Comparison of ENCODE assay signal across 23 mouse cellular contexts in genomic region chr10:77963971-77964370, GRCm38 (mm10). TPM values are rescaled to one million over a fixed set of nuclear protein-coding genes. Genes with fewer than 3 reads are reported as not detected.
DNase-seq lines count a peak whose midpoint lies in the region; ATAC-seq and TF ChIP-seq lines count a peak whose summit lies in the region.
"Had no signal": no experiment of that assay in that cellular context is flagged by ENCODE, and none has a peak within 500 bp of the region (broad histone marks: within the 10 kb centered on the region; RNA-seq: fewer than 3 reads in every experiment).

No protein-coding gene starts in this region.

- no peaks in the 10 kb centered on the region for H3K4me1 ChIP-seq in liver, embryonic 16.5 days (ENCODE audit: control insufficient read depth, low read depth, low read length)
- no peaks in the 10 kb centered on the region for H3K4me1 ChIP-seq in liver, embryonic 12.5 days
- H3K4me1 ChIP-seq in hindbrain, embryonic 13.5 days (replicated peaks): peaks cover 3% of the 10 kb centered on the region; the same call in 1 of the 2 replicates
- 0 out of 2 replicates have a peak, but pooled peaks cover 1% of the 10 kb centered on the region for H3K4me1 ChIP-seq in hindbrain, postnatal 0 days (ENCODE audit: insufficient read depth, low read length)
- H3K4me1 ChIP-seq: heart, embryonic 15.5 days had no signal

- 25% methylated on average over 6 of the region's 6 CpGs for WGBS in liver, embryonic 16.5 days (ENCODE audit: insufficient replicate concordance)
- 29% methylated on average over 6 of the region's 6 CpGs for WGBS in liver, embryonic 12.5 days (ENCODE audit: insufficient replicate concordance)
- 78% methylated on average over 6 of the region's 6 CpGs for whole genome bisulfite sequencing in hindbrain, embryonic 13.5 days
- WGBS in hindbrain, postnatal 0 days: 64% methylated on average over 6 of the region's 6 CpGs

- no peak overlapping the region for H3K4me2 ChIP-seq in liver, embryonic 16.5 days (ENCODE audit: low read depth, low read length)
- no peak overlapping the region for H3K4me2 ChIP-seq in liver, embryonic 12.5 days
- no peak overlapping the region for H3K4me2 ChIP-seq in hindbrain, embryonic 13.5 days
- no peak overlapping the region for H3K4me2 ChIP-seq in hindbrain, postnatal 0 days (ENCODE audit: low read depth, low read length)
- H3K4me2 ChIP-seq: heart, embryonic 15.5 days had no signal

- H3K36me3 ChIP-seq in liver, embryonic 16.5 days (ENCODE audit: control insufficient read depth, insufficient read depth): no peaks in the 10 kb centered on the region
- no peaks in the 10 kb centered on the region for H3K36me3 ChIP-seq in liver, embryonic 12.5 days
- H3K36me3 ChIP-seq in hindbrain, embryonic 13.5 days: no peaks in the 10 kb centered on the region
- no peaks in the 10 kb centered on the region for H3K36me3 ChIP-seq in hindbrain, postnatal 0 days (ENCODE audit: insufficient read depth, low read length)
- H3K36me3 ChIP-seq: forebrain, embryonic 10.5 days; heart, embryonic 15.5 days had no signal

- H3K27ac ChIP-seq in liver, embryonic 16.5 days (ENCODE audit: low read length): no peak overlapping the region
- H3K27ac ChIP-seq in liver, embryonic 12.5 days: no peak overlapping the region
- H3K27ac ChIP-seq in hindbrain, embryonic 13.5 days: no peak overlapping the region
- no peak overlapping the region for H3K27ac ChIP-seq in hindbrain, postnatal 0 days
- H3K27ac ChIP-seq: forebrain, embryonic 10.5 days; heart, adult 2 months; heart, embryonic 15.5 days had no signal

- no peak for TF ChIP-seq CTCF in hindbrain, postnatal 0 days (IDR thresholded peaks at IDR 0.05; ENCODE audit: low read depth)

- DNase-seq in B cell, adult 2 months: peak; percentile 30 to 47
- no peak for DNase-seq in hindbrain, postnatal 0 days (ENCODE audit: low spot score)
- DNase-seq in thymus, postnatal 4 days: no peak
- DNase-seq: adrenal gland, postnatal 14 days; cerebellum, adult 11-12 months; cerebellum, postnatal 14 days; heart, adult 2 months; heart, postnatal 4 days; kidney, adult 9 months; kidney, postnatal 4 days; layer of hippocampus, adult 9-11 months; lung, adult 2 months; right cerebral cortex, postnatal 4 days; thymus, postnatal 25 days had no signal

- H3K27me3 ChIP-seq in liver, embryonic 16.5 days (ENCODE audit: control insufficient read depth, insufficient read depth, low read depth, low read length): peaks cover 3% of the 10 kb centered on the region
- H3K27me3 ChIP-seq in liver, embryonic 12.5 days (replicated peaks): peaks cover 22% of the 10 kb centered on the region
- peaks cover 20% of the 10 kb centered on the region for H3K27me3 ChIP-seq in hindbrain, embryonic 13.5 days
- 0 out of 2 replicates have a peak, but pooled peaks cover 3% of the 10 kb centered on the region for H3K27me3 ChIP-seq in hindbrain, postnatal 0 days (ENCODE audit: insufficient read depth, low read length)

- H3K9ac ChIP-seq in liver, embryonic 16.5 days (ENCODE audit: low read depth, low read length): no peak overlapping the region
- no peak overlapping the region for H3K9ac ChIP-seq in liver, embryonic 12.5 days
- no peak overlapping the region for H3K9ac ChIP-seq in hindbrain, embryonic 13.5 days
- H3K9ac ChIP-seq in hindbrain, postnatal 0 days (replicated peaks; ENCODE audit: low read length): no peak overlapping the region
- H3K9ac ChIP-seq: heart, embryonic 15.5 days had no signal

- no peak overlapping the region for H3K4me3 ChIP-seq in liver, embryonic 16.5 days (ENCODE audit: low read depth, low read length)
- no peak overlapping the region for H3K4me3 ChIP-seq in liver, embryonic 12.5 days
- no peak overlapping the region for H3K4me3 ChIP-seq in hindbrain, embryonic 13.5 days
- H3K4me3 ChIP-seq in hindbrain, postnatal 0 days (ENCODE audit: low read length): no peak overlapping the region
- H3K4me3 ChIP-seq: forebrain, embryonic 10.5 days; heart, adult 2 months; heart, embryonic 15.5 days had no signal

- H3K9me3 ChIP-seq in liver, embryonic 16.5 days (replicated peaks; ENCODE audit: control insufficient read depth, low read length): no peaks in the 10 kb centered on the region
- no peaks in the 10 kb centered on the region for H3K9me3 ChIP-seq in liver, embryonic 12.5 days (replicated peaks)
- no peaks in the 10 kb centered on the region for H3K9me3 ChIP-seq in hindbrain, embryonic 13.5 days
- H3K9me3 ChIP-seq in hindbrain, postnatal 0 days (ENCODE audit: low read length): no peaks in the 10 kb centered on the region
- H3K9me3 ChIP-seq: forebrain, embryonic 10.5 days; heart, embryonic 15.5 days had no signal

- peak; percentile 67 for ATAC-seq in liver, embryonic 16.5 days (ENCODE audit: low read depth)
- ATAC-seq in liver, embryonic 12.5 days: no peak
- peak; percentile 76 for ATAC-seq in common myeloid progenitor, adult 5-6 weeks (replicated peaks; ENCODE audit: low read depth, poor library complexity, severe bottlenecking)
- peak; percentile 74 for ATAC-seq in megakaryocyte progenitor cell, adult 5-6 weeks (replicated peaks; ENCODE audit: poor library complexity)
- ATAC-seq in hindbrain, embryonic 13.5 days (ENCODE audit: low FRiP score): no peak
- ATAC-seq in hindbrain, postnatal 0 days: no peak
- ATAC-seq: midbrain, embryonic 16.5 days; Patski had no signal

RNA-seq across cellular contexts. Expression of gene Trpm2, which starts 6.4 kb away (rescaled TPM):
- 2.7 and 3.0 TPM in 2 replicates for polyA plus RNA-seq in liver, embryonic 16.5 days (2015; fragmentation: Nextera tagmentation; extraction: Ambion mirVana)
- polyA plus RNA-seq in liver, embryonic 12.5 days (2016; fragmentation: Nextera tagmentation; extraction: Ambion mirVana): 1.1 and 1.2 TPM in 2 replicates
- 1.4 and 4.2 TPM in 2 replicates for total RNA-seq in common myeloid progenitor, adult 5-6 weeks (2017)
- 2.7 and 5.1 TPM in 2 replicates for total RNA-seq in megakaryocyte progenitor cell, adult 5-6 weeks (2015)
- 1.4 and 2.9 TPM in 2 replicates for total RNA-seq in megakaryocyte progenitor cell, adult 5-6 weeks (2017)
- 3.0 and 3.9 TPM in 2 replicates for polyA plus RNA-seq in hindbrain, embryonic 13.5 days (2015; fragmentation: Nextera tagmentation; extraction: Ambion mirVana)
- 6.5 and 9.1 TPM in 2 replicates for total RNA-seq in hindbrain, postnatal 0 days (2014; rRNA removed)
- 4.6 and 6.8 TPM in 2 replicates for polyA plus RNA-seq in hindbrain, postnatal 0 days (2015; fragmentation: Nextera tagmentation; extraction: Ambion mirVana)

RNA-seq across cellular contexts. Expression of gene 1810043G02Rik, which starts 14.4 kb away (rescaled TPM):
- 3.7 and 4.0 TPM in 2 replicates for polyA plus RNA-seq in liver, embryonic 16.5 days (2015; fragmentation: Nextera tagmentation; extraction: Ambion mirVana)
- polyA plus RNA-seq in liver, embryonic 12.5 days (2016; fragmentation: Nextera tagmentation; extraction: Ambion mirVana): 6.7 and 6.9 TPM in 2 replicates
- 10.5 and 12.6 TPM in 2 replicates for total RNA-seq in common myeloid progenitor, adult 5-6 weeks (2017)
- total RNA-seq in megakaryocyte progenitor cell, adult 5-6 weeks (2015): 6.0 and 6.4 TPM in 2 replicates
- total RNA-seq in megakaryocyte progenitor cell, adult 5-6 weeks (2017): 5.9 and 11.2 TPM in 2 replicates
- 38.1 and 40.5 TPM in 2 replicates for polyA plus RNA-seq in hindbrain, embryonic 13.5 days (2015; fragmentation: Nextera tagmentation; extraction: Ambion mirVana)
- 72.0 and 75.7 TPM in 2 replicates for total RNA-seq in hindbrain, postnatal 0 days (2014; rRNA removed)
- 58.5 and 60.4 TPM in 2 replicates for polyA plus RNA-seq in hindbrain, postnatal 0 days (2015; fragmentation: Nextera tagmentation; extraction: Ambion mirVana)

RNA-seq across cellular contexts. Expression of gene Pfkl, which starts 45.9 kb away (rescaled TPM):
- 83.0 and 83.2 TPM in 2 replicates for polyA plus RNA-seq in liver, embryonic 16.5 days (2015; fragmentation: Nextera tagmentation; extraction: Ambion mirVana)
- 152 and 157 TPM in 2 replicates for polyA plus RNA-seq in liver, embryonic 12.5 days (2016; fragmentation: Nextera tagmentation; extraction: Ambion mirVana)
- total RNA-seq in common myeloid progenitor, adult 5-6 weeks (2017): 42.8 and 43.8 TPM in 2 replicates
- total RNA-seq in megakaryocyte progenitor cell, adult 5-6 weeks (2015): 13.7 and 15.5 TPM in 2 replicates
- total RNA-seq in megakaryocyte progenitor cell, adult 5-6 weeks (2017): 36.1 and 44.2 TPM in 2 replicates
- polyA plus RNA-seq in hindbrain, embryonic 13.5 days (2015; fragmentation: Nextera tagmentation; extraction: Ambion mirVana): 106 and 107 TPM in 2 replicates
- 183 and 208 TPM in 2 replicates for total RNA-seq in hindbrain, postnatal 0 days (2014; rRNA removed)
- 96.5 and 101 TPM in 2 replicates for polyA plus RNA-seq in hindbrain, postnatal 0 days (2015; fragmentation: Nextera tagmentation; extraction: Ambion mirVana)

Comparison
In these comparisons a context has a peak if more than half of its experiments do, and no peak if none do; other contexts are left out.
1. ATAC-seq: peak in liver, embryonic 16.5 days (single experiment), common myeloid progenitor, adult 5-6 weeks (single experiment) and megakaryocyte progenitor cell, adult 5-6 weeks (single experiment); none in liver, embryonic 12.5 days (single experiment), hindbrain, embryonic 13.5 days (single experiment) and hindbrain, postnatal 0 days (single experiment).
2. DNase-seq: peak in B cell, adult 2 months (2 of 2); none in hindbrain, postnatal 0 days (single experiment) and thymus, postnatal 4 days (single experiment).